Mouse (Mus musculus): ENCODE measurements around the gene Lmf2.

The Lmf2 gene

DNA sequence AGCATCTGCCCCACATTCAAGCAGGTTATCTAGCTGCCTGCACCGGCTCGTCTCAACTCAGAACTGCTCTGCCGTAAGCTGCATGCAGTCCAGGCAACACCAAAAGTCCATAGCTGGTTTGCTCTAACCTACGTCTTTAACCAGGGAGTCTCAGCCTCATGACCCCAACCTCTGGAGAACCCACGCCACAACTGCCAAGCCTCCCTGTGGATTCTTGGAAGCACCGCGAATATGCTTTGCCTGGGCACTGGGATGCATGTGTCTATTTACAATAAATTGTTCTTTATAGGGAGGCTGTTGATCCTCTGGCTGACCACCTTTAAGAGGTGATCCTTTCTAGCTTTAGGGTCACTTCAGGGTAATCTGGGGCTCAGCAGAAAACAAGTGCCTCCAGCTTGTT is 17.1 kb upstream of the Lmf2 start:
- in situ Hi-C loops (cut with MboI) = no loop called here

DNA sequence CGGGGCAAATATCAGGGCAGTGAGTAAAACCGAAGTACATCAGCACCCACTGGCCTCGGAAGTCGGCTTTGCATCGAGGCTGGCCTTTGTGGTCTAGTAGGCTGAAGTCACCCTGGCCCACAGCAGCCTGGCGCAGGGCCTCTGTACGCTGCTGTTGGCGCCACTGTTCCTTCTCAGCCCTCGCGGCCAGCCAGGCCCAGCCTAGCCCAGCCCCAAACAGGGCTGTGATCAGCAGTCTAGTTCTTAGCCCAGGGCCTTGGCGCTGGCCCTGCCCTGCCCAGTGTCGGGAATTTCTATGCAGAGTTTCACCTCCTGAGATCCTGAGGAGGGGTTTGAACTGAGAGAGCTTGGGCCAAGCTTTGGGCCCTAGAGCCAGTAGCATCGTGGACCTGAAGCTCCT is 16.6 kb upstream of the Lmf2 start:
- in situ Hi-C loops (cut with MboI) = no loop called here

DNA sequence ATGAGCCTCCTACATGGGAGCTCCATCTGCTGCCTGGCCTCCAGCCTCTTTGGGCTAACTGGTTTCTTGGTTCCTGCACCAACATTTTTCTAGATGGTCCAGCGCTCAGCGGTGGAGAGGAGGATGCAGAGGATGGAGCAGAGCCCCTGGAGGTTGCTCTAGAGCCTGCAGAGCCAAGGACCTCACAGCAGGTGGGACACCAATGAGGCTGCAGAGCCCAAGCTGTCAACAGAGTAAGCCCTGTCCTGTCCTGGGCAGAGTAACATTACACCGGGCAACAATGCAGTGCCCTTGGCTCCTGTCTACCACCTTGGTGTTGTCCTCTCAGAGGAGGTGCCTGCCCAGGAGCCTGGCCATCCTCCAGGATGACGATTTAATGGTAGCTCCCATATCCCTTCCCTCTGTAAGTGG is 9.7 kb upstream of the Lmf2 start:
- in situ Hi-C loops (cut with MboI) = no loop called here

DNA sequence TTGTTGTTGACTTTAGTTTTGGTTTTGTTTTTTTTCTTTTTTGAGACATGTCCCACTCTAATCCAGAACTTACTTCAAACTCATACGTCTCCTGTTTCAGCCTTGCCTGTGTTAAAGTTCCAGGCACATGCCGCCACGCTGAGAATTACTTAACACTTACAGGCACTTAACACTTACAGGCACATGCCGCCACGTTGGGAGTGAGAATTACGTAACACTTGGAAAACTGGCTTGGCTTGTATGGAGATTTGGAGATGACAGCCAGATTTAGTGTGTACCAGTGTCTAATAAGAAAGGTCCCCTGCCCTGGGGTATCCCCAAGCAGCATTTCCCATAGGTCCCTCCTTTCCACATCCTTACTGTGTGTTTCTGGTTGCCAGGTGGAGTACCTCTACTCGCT is 7.6 kb upstream of the Lmf2 start:
- in situ Hi-C loops (cut with MboI) = no loop called here

DNA sequence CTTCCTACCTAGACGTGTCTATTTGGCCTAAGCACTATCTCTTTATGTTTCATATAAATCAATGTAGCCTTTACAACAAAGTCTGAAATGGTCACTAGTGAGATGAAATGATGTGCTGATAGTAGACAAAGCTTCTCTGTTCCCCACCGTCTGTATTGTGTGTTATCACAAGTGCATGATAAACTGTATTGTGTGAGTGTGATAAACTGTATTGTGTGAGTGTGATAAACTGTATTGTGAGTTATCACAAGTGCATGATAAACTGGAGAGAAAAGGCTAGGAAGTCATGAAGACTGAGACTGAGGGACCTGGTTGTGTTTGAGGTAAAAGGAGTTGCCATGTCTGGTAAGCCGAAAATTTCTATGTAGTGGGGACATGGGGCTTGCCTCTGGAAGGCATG is 3.3 kb upstream of the Lmf2 start:
- in situ Hi-C loops (cut with MboI) = no loop called here

DNA sequence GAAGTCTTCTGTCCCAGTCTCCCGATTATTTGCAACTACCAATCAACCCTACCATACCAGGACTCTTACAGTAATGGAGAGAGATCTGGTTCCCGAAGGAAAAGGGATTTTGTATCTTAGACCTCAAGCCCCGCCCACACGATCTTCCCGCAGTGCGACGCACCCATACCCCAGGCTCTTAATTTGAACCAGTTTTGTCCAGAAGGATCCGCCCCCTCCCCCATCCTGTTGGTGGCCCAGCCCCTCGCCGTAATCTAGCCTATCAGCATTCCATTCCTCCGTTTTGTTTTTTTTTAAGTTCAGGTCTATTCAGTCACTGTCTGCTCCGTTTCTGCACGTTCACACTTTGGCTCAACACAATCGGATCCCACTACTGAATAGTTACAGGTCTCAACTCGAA is 913 bp upstream of the Lmf2 start:
- in situ Hi-C loops (cut with MboI) = no loop called here

DNA sequence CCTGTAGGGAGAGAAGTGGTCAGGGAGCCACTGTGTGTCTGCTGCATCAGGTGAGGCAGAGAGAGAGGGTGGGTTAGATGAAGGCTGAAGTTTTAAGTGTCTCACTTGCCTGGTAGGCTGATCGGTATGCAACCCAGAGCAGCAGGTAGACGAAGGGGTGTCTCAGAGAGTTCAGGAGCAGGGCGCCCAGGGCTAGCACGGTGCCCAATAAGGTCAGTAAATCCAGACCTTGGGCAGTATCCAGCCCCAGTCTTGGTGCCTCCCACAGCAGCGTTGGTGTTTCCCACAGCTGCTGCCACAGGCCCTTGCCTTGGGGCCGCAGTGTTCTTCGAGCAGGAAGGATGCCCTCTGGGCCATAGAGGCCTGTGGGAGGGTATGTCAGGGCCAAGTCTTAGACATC is 1.0 kb downstream of the Lmf2 start:
- in situ Hi-C loops (cut with MboI) = no loop called here

DNA sequence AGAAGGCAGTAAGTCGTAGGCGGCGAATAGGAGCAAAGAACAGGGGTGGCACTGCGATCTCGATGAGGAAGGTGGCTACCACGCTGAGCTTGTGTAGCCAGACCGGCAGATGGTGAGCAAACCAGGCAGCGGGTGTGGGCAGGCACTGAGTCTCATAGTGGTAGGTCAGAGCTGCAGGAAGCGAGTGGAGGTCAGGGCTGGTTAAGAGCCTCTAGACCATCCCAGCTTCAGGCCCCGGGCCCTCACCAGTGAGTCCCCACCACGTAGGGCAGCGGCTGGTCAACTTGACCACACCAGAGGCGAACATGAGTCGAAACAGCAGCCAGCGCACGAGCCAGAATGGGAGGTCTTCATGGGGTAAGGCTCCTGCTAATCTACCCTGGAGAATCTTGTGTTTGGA is 1.6 kb downstream of the Lmf2 start:
- in situ Hi-C loops (cut with MboI) = no loop called here

DNA sequence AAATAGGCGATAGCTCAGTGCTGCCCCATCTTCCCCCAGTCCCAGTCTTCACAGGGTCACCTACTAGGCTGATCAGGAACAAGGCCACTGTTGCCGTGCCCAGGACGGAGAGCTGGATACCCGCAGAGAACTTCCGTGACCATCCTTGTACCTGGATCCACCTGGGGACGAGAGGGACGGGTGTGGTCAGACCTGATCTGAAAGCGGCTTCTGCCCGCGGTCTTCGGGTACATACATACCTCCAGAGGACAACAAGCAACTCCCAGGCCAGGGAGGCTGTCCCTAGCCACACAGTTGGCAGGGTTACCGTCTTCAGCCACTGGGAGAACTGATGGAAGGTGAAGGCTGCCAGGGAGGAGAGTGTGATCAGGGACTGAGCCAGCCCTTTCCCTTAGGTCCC is 2.7 kb downstream of the Lmf2 start:
- in situ Hi-C loops (cut with MboI) = no loop called here

DNA sequence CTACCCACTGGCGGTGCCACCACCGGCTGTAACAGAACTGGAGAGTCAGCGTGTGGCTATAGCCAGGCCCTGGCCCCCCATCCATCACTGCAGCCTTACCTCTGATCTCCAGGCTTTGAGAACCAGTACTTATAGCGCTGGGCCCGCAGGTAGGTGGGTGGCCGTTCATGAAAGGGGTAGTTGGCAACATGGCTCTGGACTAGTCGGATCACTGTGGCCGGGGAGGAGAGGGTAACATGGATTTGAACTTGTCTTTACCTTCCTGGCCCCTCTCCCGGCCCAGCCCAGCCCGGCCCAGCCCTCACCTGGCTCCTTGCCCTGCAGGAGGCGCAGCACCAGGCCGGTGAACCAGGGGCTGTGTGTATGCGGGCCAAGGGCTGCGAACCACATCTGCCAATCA is 3.4 kb downstream of the Lmf2 start:
- in situ Hi-C loops (cut with MboI) = no loop called here

DNA sequence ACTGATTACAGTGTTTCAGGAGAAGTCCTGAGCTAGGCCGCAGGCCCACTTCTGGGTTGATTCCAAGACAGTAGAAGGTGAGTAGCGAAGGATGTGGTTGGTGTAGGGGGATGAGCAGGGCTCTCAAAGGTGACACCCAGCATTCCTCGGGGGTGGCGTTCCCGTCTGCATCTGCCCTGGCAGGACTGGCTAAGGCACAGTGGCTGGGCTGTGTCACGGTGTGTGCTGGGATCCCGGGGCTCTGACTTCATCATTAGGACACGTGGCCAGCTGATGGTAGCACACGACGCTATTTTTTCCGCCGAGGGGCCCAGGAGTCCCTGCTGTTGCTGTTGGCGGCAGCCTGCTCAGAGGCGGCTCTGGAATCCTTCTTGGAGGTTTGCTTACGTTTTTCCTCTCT is 4.2 kb downstream of the Lmf2 start:
- in situ Hi-C loops (cut with MboI) = no loop called here

DNA sequence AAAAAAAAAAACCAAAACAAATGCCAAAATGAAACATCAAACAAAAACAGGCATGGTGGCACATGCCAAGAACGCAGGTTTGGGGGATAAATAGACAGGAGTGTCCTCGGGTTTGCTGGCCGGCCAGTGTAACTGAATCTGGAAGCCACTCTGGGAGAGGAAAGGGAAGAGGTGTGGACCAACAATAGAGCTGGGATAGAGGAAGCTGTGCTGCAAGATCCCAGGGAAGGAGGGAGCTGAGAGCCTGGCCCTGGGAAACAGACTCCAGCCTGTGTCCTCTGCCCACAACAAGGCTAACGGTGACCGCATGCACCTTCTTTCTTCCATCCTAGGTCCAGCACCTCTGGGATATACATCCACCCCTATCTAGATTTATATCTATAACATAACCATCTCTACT is 5.0 kb downstream of the Lmf2 start:
- in situ Hi-C loops (cut with MboI) = no loop called here

DNA sequence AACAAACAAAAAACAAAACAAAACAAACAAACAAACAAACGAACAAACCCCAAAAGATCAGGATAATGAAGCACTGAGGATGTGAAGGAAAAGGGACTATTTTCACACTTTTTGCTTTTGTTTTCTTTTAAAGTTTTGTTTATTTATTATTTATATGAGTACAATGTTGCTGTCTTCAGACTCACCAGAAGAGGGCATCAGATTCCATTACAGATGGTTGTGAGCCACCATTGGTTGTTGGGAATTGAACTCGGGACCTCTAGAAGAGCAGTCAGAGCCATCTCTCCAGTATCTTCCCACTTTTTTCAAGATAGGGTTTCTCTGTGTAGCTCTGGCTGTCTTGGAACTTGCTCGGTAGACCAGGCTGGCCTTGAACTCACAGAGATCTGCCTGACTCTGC is 12.1 kb downstream of the Lmf2 start:
- in situ Hi-C loops (cut with MboI) = no loop called here

DNA sequence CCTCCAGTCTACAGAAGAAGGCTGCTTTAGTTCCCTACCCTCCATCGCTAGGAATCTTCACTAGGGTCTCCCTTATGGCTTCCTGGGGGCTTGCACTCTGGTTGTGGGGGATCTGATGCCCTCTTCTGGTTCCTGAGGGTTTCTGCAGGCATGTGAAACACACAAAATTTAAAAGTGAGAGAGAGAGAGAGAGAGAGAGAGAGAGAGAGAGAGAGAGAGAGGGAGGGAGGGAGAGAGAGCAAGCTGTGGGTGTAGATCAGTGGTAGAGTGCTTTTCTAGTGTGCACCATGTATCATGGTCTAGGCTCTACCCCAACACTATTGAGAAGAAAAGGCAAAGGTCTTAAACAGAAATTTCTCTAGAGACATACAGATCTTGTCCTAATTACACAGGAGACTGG is 13.8 kb downstream of the Lmf2 start:
- in situ Hi-C loops (cut with MboI) = no loop called here

DNA sequence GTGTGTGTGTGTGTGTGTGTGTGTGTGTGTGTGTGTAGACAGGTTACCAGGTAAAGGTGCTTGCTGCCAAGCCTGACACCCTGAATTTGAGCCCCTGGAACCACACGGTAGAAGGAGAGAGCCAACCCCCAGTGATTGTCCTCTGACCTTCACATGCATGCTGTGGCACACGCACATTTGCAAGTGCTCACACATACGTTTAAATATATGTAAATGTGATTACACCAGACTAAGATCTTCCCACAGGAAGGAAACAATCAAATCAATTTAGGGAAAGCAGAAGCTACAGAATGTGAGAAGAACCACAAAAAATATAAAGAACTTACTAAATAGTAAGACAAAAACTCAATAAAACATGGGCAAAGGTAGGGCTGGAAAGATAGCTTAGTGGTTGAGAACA is 15.3 kb downstream of the Lmf2 start:
- in situ Hi-C loops (cut with MboI) = no loop called here

DNA sequence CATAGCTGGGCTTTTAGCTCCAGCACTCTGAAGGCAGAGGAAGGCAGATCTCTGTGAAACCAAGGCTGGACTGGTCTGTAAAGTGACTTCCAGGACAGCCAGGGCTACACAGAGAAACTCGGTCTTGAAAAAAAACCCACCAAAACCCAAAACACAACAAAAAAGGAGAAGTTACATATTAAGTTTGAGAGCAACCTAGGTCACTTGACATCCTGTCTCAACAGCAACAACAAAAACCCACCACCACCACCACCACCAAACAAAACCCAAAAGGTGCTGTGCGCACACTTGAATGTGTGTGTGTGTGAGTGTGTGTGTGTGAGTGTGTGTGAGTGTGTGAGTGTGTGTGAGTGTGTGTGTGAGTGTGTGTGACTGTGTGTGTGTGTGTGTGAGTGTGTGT is 15.8 kb downstream of the Lmf2 start:
- in situ Hi-C loops (cut with MboI) = no loop called here

DNA sequence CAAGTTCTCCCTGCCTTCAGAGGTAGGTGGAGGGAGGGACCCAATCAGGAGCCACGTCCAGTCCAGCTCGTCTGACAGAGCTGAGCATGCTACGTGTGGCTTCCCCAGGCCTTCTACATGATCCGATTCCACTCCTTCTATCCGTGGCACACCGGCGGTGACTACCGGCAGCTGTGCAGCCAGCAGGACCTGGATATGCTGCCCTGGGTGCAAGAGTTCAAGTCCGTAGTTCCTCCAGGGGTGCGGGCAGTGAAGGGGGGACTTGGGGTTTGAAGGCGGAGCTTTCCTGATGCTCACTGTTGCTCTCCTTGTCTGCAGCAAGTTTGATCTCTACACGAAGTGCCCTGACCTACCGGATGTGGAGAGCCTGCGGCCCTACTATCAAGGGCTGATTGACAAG is 19.0 kb downstream of the Lmf2 start:
- in situ Hi-C loops (cut with MboI) = no loop called here

DNA sequence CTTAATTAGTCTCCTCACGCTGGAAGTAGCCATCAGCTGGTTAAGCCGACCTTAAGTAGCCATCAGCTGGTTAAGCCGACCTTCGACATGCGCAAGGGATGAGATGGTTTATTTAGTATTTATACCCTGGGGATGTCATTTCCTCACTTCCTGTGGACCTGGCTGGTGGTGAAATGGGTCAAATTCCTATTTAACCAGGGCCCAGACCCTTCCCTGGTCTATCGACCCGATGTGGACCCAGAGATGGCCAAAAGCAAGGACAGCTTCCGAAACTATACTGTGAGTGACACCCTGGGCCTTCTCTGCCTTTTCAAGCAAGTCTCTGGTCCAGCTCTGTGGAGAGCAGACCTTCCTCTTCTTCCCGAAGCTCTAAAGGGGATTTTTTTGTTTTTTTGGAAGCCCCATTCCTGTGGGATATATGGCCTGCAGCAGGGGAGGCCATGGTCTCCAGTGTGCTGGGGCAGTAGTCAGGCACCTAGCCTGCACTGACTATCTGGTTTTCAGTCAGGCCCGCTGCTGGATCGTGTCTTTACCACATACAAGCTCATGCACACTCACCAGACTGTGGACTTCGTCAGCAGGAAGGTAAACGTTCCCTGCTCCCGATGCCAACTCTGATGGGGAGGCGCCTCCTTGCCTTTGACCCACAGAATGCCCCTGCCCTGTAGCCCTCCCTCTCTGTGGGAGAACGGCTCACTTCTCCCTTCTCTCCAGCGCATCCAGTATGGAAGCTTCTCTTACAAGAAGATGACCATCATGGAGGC is 20.5 kb downstream of the Lmf2 start:
- in situ Hi-C loops (cut with MboI) = no loop called here

DNA sequence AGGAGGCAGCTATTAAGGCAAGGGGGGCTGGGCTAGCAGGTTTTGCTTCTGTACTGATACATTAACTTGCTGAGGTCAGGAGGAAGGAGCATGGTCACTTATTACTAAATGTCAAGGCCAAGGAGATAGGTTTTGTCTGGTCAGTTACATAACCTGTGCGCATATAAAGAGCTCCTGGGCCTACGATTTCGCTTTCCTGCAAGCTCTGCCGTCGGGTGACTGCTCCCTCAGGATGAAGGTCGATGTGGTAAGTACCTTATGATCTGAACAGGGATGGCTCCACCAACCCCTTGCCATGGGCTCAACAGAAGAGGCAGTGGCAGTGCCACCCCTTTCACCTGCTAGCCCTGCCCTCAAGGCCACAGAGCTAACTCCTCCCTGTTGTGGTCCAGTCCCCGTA is 21.2 kb downstream of the Lmf2 start, which contains the start of gene Miox:
Gene Miox, plus strand, starts transcription at position 128 of the 400 bp plus-strand sequence.
- in situ Hi-C loops (cut with MboI) = no loop called here

DNA sequence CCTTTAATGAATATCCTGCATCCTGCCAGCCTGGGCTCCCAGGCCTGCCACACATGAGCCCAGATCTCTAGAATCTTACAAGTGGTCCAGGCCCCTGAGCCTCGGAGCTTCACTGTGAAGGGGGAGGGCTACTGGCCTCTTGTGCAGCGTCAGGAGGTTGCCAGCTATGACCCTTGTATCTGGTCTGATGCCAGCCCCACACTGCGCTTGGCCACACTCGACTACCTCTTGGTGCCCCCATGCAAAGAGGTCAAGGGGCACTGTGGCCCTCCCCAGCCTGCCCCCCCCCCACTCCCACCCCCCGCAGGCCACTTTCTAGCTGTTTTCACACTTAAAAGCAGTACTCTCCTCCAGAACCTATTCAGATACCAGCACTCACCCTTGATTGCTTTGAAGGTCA is 29.0 kb downstream of the Lmf2 start:
- in situ Hi-C loops (cut with MboI) = no loop called here

DNA sequence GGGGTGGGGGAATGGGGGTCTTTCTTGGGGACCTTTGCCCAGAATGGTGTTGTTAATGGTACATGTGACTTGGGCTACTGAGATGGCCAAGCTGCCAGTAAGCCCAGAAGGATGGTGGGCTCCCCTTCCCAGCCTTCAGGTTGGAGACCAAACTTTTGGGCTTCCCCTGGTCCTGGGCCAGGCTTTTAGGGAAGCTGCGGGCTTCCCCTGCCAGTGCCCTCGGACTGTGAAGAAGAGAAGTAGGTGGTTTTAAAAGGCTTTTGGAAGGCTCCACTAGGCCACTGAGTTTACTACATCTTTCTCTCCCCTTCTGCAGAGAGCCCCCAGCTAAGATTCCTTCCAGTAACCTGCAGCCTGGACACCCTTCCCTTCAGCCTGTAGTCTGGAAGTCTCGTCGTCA is 31.8 kb downstream of the Lmf2 start:
- in situ Hi-C loops (cut with MboI) = no loop called here

DNA sequence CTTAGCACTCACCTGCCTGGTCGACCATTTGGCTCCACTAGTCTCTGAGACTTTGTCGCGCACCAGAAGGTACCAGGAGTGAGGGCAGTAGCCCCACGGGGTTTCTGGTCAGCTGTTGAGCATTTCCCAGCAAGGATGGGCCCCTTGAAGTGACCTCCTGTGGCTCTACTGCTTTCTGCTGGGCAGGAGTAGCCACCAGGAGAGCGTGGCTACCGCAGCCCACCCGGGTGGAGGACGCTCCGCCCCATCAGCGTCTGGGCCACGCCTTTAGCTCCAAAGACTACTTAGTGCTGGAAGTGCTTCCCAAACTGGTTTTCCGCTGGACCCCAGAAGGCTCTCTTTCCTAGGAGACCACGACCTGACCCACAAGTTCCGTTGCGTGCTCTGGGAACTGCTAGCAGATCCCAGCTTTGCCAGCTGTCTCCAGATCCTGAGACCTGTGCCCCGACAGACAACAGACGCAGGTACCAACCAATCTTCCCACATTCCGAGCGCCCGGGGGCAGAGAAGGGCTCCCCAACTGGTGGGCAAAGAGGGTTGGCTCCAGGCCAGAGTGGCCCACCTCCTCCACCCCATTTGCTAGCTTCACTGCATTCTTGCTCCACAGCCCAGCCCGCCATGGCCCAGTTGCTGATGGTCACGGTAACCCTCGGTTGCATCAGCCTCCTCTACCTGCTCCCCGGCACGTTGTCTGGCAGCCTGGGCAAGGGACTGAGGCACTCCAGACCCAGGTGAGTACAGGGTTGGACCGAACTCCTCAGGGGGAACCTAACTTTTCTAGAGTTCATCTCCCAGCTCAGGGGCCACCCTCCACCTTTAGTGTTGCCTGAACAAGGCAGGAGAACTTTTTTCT is 32.6 kb downstream of the Lmf2 start, which contains the start of gene Adm2:
Gene Adm2, plus strand, starts transcription at position 51 of the 853 bp plus-strand sequence.
- in situ Hi-C loops (cut with MboI) = no loop called here

DNA sequence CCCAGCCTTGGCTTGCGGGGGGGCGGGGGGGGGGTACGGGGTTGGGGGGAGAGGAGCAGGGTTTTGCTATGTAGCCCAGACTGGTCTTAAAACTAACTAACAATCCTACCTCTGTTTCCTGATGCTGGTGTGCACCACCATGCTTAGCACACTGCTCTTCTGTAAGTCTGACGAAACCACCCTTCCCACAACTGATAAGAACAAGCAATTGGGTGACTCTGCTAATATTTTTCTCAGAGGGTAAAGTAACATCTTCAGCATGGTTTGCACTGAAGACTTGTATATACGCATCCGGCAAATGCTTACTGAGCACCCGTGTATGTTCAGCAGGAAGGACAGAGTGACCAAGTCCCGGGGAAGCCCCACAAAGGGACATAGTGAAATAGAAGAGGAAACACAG is 34.2 kb downstream of the Lmf2 start:
- in situ Hi-C loops (cut with MboI) = no loop called here
